Mouse (Mus musculus): ENCODE data around the gene Lkaaear1.

The Lkaaear1 gene

GRCm38 (mm10) chr2:181698241-181698640 is at the start of gene Lkaaear1:
Gene Lkaaear1 (minus strand): TSS chr2:181698442.
- peak; percentile 1 to 3 for DNase-seq

GRCm38 (mm10) chr2:181730051-181730450 is 31.8 kb upstream of the Lkaaear1 start:
- no peak for DNase-seq

GRCm38 (mm10) chr2:181727659-181728262 is 29.5 kb upstream of the Lkaaear1 start:
- DNase-seq: no peak

- peak; percentile 57 to 70 for DNase-seq
Measured at GRCm38 (mm10) chr2:181722213-181722612, 24.0 kb upstream of the Lkaaear1 start.

- DNase-seq: peak; percentile 67 to 76
Measured at GRCm38 (mm10) chr2:181721200-181721599, 23.0 kb upstream of the Lkaaear1 start.

GRCm38 (mm10) chr2:181720061-181720460 is 21.8 kb upstream of the Lkaaear1 start:
- DNase-seq: peak; percentile 54 to 68

- DNase-seq: peak; percentile 22 to 53
Measured at GRCm38 (mm10) chr2:181716991-181717390, 18.7 kb upstream of the Lkaaear1 start.

GRCm38 (mm10) chr2:181715382-181715781 is 17.1 kb upstream of the Lkaaear1 start:
- no peak for DNase-seq

- DNase-seq: peak; percentile 53 to 70
Measured at GRCm38 (mm10) chr2:181714903-181715326, 16.7 kb upstream of the Lkaaear1 start, which contains the start of gene Oprl1. Gene Oprl1 (plus strand): TSS chr2:181715016.

GRCm38 (mm10) chr2:181713749-181714148 is 15.5 kb upstream of the Lkaaear1 start:
- peak in 1 of 2 experiments; percentile 59 for DNase-seq

GRCm38 (mm10) chr2:181706668-181707067 is 8.4 kb upstream of the Lkaaear1 start:
- DNase-seq: peak in 1 of 2 experiments; percentile 46

GRCm38 (mm10) chr2:181696801-181697420 is 1.3 kb downstream of the Lkaaear1 start:
- DNase-seq: peak in 1 of 2 experiments; percentile 2

GRCm38 (mm10) chr2:181695776-181696175 is 2.5 kb downstream of the Lkaaear1 start:
- DNase-seq: peak in 1 of 2 experiments; percentile 11

- DNase-seq: peak in 1 of 2 experiments; percentile 3
Measured at GRCm38 (mm10) chr2:181694581-181694980, 3.7 kb downstream of the Lkaaear1 start.

- DNase-seq: peak; percentile 78 to 86
Measured at GRCm38 (mm10) chr2:181693339-181694280, 4.6 kb downstream of the Lkaaear1 start, which contains the start of gene Rgs19. Gene Rgs19 (minus strand): TSS chr2:181693977.

GRCm38 (mm10) chr2:181692304-181692703 is 5.9 kb downstream of the Lkaaear1 start:
- DNase-seq: peak in 1 of 2 experiments; percentile 4

GRCm38 (mm10) chr2:181691571-181691970 is 6.7 kb downstream of the Lkaaear1 start:
- DNase-seq: no peak

- DNase-seq: no peak
Measured at GRCm38 (mm10) chr2:181691083-181691482, 7.2 kb downstream of the Lkaaear1 start.

- no peak for DNase-seq
Measured at GRCm38 (mm10) chr2:181689466-181690160, 8.6 kb downstream of the Lkaaear1 start.

- DNase-seq: peak in 1 of 2 experiments; percentile 3
Measured at GRCm38 (mm10) chr2:181687586-181687985, 10.7 kb downstream of the Lkaaear1 start.

GRCm38 (mm10) chr2:181685686-181686085 is 12.6 kb downstream of the Lkaaear1 start:
- DNase-seq: no peak

GRCm38 (mm10) chr2:181684713-181685112 is 13.5 kb downstream of the Lkaaear1 start:
- no peak for DNase-seq
